Mouse (Mus musculus) neural tube, embryonic 15.5 days (tissue): ENCODE measurements at regions not wholly inside any gene's neighbourhood (a gene's known extent, or its start where the extent isn't known, plus 50 kb on each side); places are given as distances from the start of the nearest gene placed in this dataset.

Experiments
- ATAC-seq: fragments of 200-750 bp; cut with Nextera tagmentation; 2 replicates; pipeline ENCODE4 v1.8.0; 2017; ENCODE audit warnings: mild to moderate bottlenecking, moderate TSS enrichment, moderate library complexity; ENCODE audit not compliant: low FRiP score
- H3K27ac ChIP-seq: fragments of 300-500 bp; sonication (generic); replicated peaks from 2 replicates; pipeline ENCODE4 v1.5.1; 2015; ENCODE audit warnings: mild to moderate bottlenecking, inconsistent platforms
- H3K27me3 ChIP-seq: fragments of 300-500 bp; sonication (generic); replicated peaks from 2 replicates; pipeline ENCODE4 v1.6.1; 2015; ENCODE audit warnings: inconsistent platforms
- H3K36me3 ChIP-seq: fragments of 300-500 bp; sonication (generic); 2 replicates; pipeline ENCODE4 v1.6.1; 2015; ENCODE audit warnings: inconsistent platforms
- H3K4me1 ChIP-seq: fragments of 300-500 bp; sonication (generic); 2 replicates; pipeline ENCODE4 v1.6.1; 2015; ENCODE audit warnings: inconsistent platforms
- H3K4me2 ChIP-seq: fragments of 300-500 bp; sonication (generic); 2 replicates; pipeline ENCODE4 v1.6.1; 2015; ENCODE audit warnings: inconsistent platforms, mild to moderate bottlenecking, moderate library complexity
- H3K4me3 ChIP-seq: fragments of 300-500 bp; sonication (generic); replicated peaks from 2 replicates; pipeline ENCODE4 v1.5.1; 2015; ENCODE audit warnings: mild to moderate bottlenecking, inconsistent platforms
- H3K9ac ChIP-seq: fragments of 300-500 bp; sonication (generic); replicated peaks from 2 replicates; pipeline ENCODE4 v1.6.1; 2015; ENCODE audit warnings: mild to moderate bottlenecking, inconsistent platforms
- H3K9me3 ChIP-seq: fragments of 300-500 bp; sonication (generic); replicated peaks from 2 replicates; pipeline ENCODE4 v1.6.1; 2016; ENCODE audit warnings: inconsistent platforms
- WGBS: fragments of 180-500 bp; shearing (Covaris S2); methylation state at CpG from one replicate; pipeline ENCODE4 v1.1.7; 2015; ENCODE audit warnings: mixed read lengths; 5-methylcytosine and 5-hydroxymethylcytosine counted together

- H3K4me3 ChIP-seq: no peak overlapping the region
- H3K27ac ChIP-seq: no peak overlapping the region
- no peak for ATAC-seq
- no peaks in the 10 kb centered on the region for H3K4me1 ChIP-seq
- no peaks in the 10 kb centered on the region for H3K27me3 ChIP-seq
- H3K4me2 ChIP-seq: no peak overlapping the region
- WGBS: 64% methylated on average over 6 of the region's 6 CpGs
- H3K36me3 ChIP-seq: no peaks in the 10 kb centered on the region
- H3K9me3 ChIP-seq: no peaks in the 10 kb centered on the region
- H3K9ac ChIP-seq: no peak overlapping the region
These were observed 247.5 kb downstream of the Dnajb9 start for GRCm38 (mm10) chr12:43962551-43963120.

DNA sequence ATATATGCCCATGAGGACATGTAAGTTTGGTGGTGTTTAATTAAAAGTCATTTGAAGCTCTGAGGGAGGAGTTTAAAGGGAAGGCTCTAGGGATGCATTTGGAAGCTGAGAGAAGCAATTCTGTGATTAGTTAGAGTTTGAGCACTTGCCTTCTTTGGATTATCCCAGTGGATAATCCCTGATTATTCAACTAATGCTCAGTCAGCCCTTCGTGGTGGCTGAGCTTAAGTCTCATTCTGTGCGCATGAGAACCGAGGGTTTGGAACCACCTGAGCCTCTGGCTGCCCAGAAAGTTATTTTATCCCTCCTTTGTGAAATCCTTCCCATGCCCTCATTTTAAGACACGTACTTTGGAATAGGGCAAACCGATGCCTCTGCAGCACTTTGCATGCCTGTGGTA is 285.9 kb downstream of the Dnajb9 start:
- Histone ChIP-seq H3K4me1 (no peaks in the 10 kb centered on the region), H3K9me3 (no peaks in the 10 kb centered on the region), H3K4me2 (no peak overlapping the region), H3K27me3 (no peaks in the 10 kb centered on the region), H3K4me3 (no peak overlapping the region), H3K27ac (no peak overlapping the region), H3K9ac (no peak overlapping the region), H3K36me3 (no peaks in the 10 kb centered on the region)
- no peak for ATAC-seq
- 76% methylated on average over 5 of the region's 5 CpGs for WGBS

- Histone ChIP-seq H3K4me1 (no peaks in the 10 kb centered on the region), H3K27me3 (no peaks in the 10 kb centered on the region), H3K4me2 (no peak overlapping the region), H3K36me3 (no peaks in the 10 kb centered on the region), H3K9ac (no peak overlapping the region), H3K4me3 (no peak overlapping the region), H3K27ac (no peak overlapping the region), H3K9me3 (no peaks in the 10 kb centered on the region)
- 74% methylated on average over 4 of the region's 4 CpGs for WGBS
- no peak for ATAC-seq
These were observed 289.7 kb downstream of the Dnajb9 start for GRCm38 (mm10) chr12:43920396-43920795.

DNA sequence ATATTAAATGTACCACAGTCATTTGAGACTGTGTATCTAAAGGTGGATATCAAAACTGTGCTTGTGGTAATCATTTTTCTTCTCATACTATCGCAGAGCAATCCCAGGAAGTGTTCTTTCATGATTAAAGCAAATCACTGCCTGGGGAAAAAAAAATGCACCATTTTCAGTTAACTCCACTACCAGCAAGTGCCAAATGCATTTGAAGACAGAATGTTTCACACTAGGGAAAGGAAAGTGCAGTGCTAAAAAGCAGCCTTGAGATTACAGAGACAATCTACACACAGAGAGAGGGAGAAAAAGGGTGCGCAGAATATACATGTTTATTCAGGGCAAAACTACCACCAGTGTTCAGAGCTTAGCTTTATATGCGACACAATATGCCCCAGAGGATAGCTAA is 291.0 kb downstream of the Dnajb9 start:
- Histone ChIP-seq H3K9me3 (no peaks in the 10 kb centered on the region), H3K36me3 (no peaks in the 10 kb centered on the region), H3K27me3 (no peaks in the 10 kb centered on the region), H3K27ac (no peak overlapping the region), H3K4me3 (no peak overlapping the region), H3K4me1 (no peaks in the 10 kb centered on the region), H3K4me2 (no peak overlapping the region), H3K9ac (no peak overlapping the region)
- whole genome bisulfite sequencing: 44% methylated on average over 3 of the region's 3 CpGs
- no peak for ATAC-seq

- H3K27me3 ChIP-seq: no peaks in the 10 kb centered on the region
- no peak overlapping the region for H3K4me2 ChIP-seq
- no peaks in the 10 kb centered on the region for H3K36me3 ChIP-seq
- H3K27ac ChIP-seq: no peak overlapping the region
- no peak overlapping the region for H3K9ac ChIP-seq
- no peaks in the 10 kb centered on the region for H3K9me3 ChIP-seq
- no peaks in the 10 kb centered on the region for H3K4me1 ChIP-seq
- H3K4me3 ChIP-seq: no peak overlapping the region
- ATAC-seq: no peak
These were observed 293.3 kb downstream of the Dnajb9 start for GRCm38 (mm10) chr12:43916779-43917178.

GRCm38 (mm10) chr12:43899273-43899672 is 310.9 kb downstream of the Dnajb9 start:
- H3K4me3 ChIP-seq: no peak overlapping the region
- 93% methylated on average over 3 of the region's 3 CpGs for WGBS
- no peak for ATAC-seq

GRCm38 (mm10) chr12:43885596-43885995 is 324.5 kb downstream of the Dnajb9 start:
- H3K9ac ChIP-seq: no peak overlapping the region
- no peak overlapping the region for H3K27ac ChIP-seq
- no peaks in the 10 kb centered on the region for H3K27me3 ChIP-seq
- 33% methylated on average over 3 of the region's 3 CpGs for WGBS
- no peak; the same call in 1 of the 2 replicates for ATAC-seq
- no peak overlapping the region for H3K4me2 ChIP-seq
- H3K36me3 ChIP-seq: no peaks in the 10 kb centered on the region
- no peak overlapping the region for H3K4me3 ChIP-seq
- H3K9me3 ChIP-seq: no peaks in the 10 kb centered on the region
- peaks cover 3% of the 10 kb centered on the region; the same call in 1 of the 2 replicates for H3K4me1 ChIP-seq

More at GRCm38 (mm10) chr12:43899273-43899672, 310.9 kb downstream of the Dnajb9 start:
- H3K9me3 ChIP-seq: no peaks in the 10 kb centered on the region
- no peaks in the 10 kb centered on the region for H3K4me1 ChIP-seq
- no peaks in the 10 kb centered on the region for H3K36me3 ChIP-seq
- no peaks in the 10 kb centered on the region for H3K27me3 ChIP-seq
- H3K27ac ChIP-seq: no peak overlapping the region
- no peak overlapping the region for H3K4me2 ChIP-seq
- H3K9ac ChIP-seq: no peak overlapping the region

DNA sequence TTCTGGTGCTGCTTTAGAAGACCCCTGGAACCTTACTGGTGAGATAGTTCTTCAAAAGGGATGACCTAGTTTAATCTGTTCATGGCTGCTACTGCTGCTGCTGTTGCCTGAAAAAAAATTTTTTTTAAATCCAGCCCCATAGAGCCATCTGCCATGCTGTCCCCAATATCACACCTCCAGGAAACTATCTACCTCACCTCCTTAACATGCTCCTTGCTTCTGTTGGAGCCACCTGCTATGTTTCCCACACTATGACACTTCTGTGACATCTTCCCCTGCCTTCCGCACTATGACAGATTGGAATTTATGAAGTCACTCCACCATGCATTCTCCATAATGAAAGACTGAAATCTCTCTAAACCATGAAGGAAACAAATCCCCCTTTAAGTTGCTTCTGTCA is 349.6 kb downstream of the Dnajb9 start:
- no peaks in the 10 kb centered on the region for H3K9me3 ChIP-seq
- 90% methylated on average over 1 of the region's 1 CpGs for WGBS
- no peak overlapping the region for H3K4me2 ChIP-seq
- no peak overlapping the region for H3K9ac ChIP-seq
- H3K4me3 ChIP-seq: no peak overlapping the region
- H3K4me1 ChIP-seq: no peaks in the 10 kb centered on the region
- H3K36me3 ChIP-seq: no peaks in the 10 kb centered on the region
- no peak overlapping the region for H3K27ac ChIP-seq
- no peaks in the 10 kb centered on the region for H3K27me3 ChIP-seq
- no peak for ATAC-seq

DNA sequence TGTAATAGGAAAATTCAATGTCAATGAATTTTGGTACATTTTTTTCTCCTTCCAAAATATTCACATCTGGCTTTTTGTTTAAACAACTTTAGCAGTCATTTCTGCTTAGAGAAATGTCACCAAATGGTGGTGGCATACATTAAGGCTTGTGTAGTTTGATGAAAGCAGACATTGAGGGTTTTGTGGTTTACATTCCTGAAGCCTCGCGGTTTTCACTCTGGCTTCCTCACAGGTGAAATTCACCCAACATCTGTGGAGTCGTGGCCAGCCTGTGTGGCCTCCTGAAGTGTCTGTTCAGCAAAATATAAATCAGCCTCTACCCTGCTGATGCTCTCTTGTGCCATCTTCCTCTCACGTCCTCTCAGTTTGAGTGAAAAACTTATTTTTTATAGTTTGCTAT is 353.8 kb downstream of the Dnajb9 start:
- no peak for ATAC-seq
- Histone ChIP-seq H3K9me3 (no peaks in the 10 kb centered on the region), H3K27ac (no peak overlapping the region), H3K4me1 (no peaks in the 10 kb centered on the region), H3K4me2 (no peak overlapping the region), H3K4me3 (no peak overlapping the region), H3K36me3 (no peaks in the 10 kb centered on the region), H3K9ac (no peak overlapping the region), H3K27me3 (no peaks in the 10 kb centered on the region)
- WGBS: 74% methylated on average over 4 of the region's 4 CpGs

DNA sequence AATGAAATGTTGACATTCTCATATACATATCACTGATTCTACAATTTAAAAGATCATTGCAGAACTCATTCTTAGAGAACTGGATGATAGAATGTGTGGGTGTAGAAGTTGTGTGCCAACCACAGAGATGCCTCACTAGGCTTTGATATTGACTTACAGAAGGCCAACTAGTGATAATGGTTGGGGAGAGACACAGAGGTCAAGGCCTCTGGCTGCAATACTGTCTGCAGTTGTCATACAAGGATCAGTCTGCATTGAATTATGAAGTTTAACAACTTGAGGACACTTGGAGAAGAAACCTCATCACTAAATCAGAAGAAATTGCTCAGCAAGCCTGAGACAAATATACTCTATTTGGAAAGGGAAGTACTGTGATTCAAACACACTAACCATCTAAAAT is 357.9 kb downstream of the Dnajb9 start:
- H3K9me3 ChIP-seq: no peaks in the 10 kb centered on the region
- no peaks in the 10 kb centered on the region for H3K4me1 ChIP-seq
- H3K36me3 ChIP-seq: no peaks in the 10 kb centered on the region
- ATAC-seq: no peak
- H3K4me2 ChIP-seq: no peak overlapping the region
- no peaks in the 10 kb centered on the region for H3K27me3 ChIP-seq
- H3K9ac ChIP-seq: no peak overlapping the region
- H3K4me3 ChIP-seq: no peak overlapping the region
- no peak overlapping the region for H3K27ac ChIP-seq

GRCm38 (mm10) chr12:43851264-43852009 is 358.7 kb downstream of the Dnajb9 start:
- ATAC-seq: no peak
- no peak overlapping the region for H3K9ac ChIP-seq
- no peak overlapping the region for H3K4me3 ChIP-seq
- 60% methylated on average over 4 of the region's 4 CpGs for WGBS
- no peaks in the 10 kb centered on the region for H3K9me3 ChIP-seq
- no peak overlapping the region for H3K4me2 ChIP-seq
- no peaks in the 10 kb centered on the region for H3K4me1 ChIP-seq
- no peaks in the 10 kb centered on the region for H3K27me3 ChIP-seq
- H3K36me3 ChIP-seq: no peaks in the 10 kb centered on the region
- no peak overlapping the region for H3K27ac ChIP-seq

DNA sequence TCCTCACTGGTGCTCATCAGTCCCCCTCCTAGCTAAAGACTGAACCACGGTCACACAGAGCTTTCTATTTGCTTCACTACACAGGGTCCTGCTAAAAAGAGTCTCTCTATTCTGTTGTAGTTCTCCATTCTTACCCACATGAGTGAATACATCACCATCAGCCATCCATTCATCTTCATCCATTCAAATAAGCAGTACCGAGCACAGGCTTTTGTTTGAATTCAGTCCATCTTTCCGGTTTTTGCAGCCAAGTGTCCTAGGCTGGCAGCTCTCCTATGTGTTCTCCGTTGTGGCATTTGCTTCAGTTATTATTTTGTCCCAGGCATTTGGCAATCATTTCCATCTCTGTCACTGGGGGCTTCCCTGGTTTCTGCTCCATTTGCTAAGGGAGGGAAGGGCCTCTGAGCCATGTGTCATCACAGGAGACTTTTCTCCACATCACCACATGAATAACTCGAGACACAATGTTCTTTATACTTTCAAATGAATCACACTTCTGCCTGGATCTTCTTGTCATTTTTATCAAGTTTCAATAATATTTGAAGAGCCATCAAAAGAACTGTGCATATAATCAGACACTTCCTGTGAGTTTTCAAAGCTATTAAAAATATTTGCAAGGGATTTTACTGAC is 366.1 kb downstream of the Dnajb9 start:
- Histone ChIP-seq H3K4me3 (no peak overlapping the region), H3K4me1 (no peaks in the 10 kb centered on the region), H3K4me2 (no peak overlapping the region), H3K27ac (no peak overlapping the region), H3K27me3 (no peaks in the 10 kb centered on the region), H3K9ac (no peak overlapping the region), H3K36me3 (no peaks in the 10 kb centered on the region), H3K9me3 (no peaks in the 10 kb centered on the region)
- ATAC-seq: no peak
- WGBS: 16% methylated on average over 5 of the region's 5 CpGs
